Mouse (Mus musculus): Measurements from ENCODE around the gene Ppp1r32.

DNA sequence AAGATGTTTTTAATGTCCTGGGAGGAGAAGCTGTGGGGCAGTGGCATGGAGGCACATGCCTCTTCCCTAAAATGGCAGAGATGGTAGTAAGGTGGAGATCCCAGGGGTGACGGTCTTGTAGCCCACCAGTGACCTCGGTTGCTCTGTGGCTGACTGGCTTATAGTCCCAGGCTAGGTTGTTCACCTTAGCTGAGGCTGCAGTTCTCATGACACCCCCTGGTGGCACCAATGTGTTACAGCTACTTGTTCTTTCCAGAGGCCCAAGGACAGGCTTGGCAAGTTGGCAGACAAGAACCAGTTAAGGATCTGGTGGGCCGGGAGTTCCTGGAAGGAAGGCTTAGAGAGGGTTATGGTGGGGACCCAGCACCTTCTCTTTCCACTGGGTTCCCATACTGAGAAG lies 46.8 kb downstream of the Ppp1r32 start:
- TF ChIP-seq CTCF (IDR thresholded peaks at IDR 0.05; ENCODE audit: low read depth, low read length) = peak; percentile 78
- no peak for TF ChIP-seq POLR2A (IDR thresholded peaks at IDR 0.05; ENCODE audit: insufficient read depth, low read length)

All from ES-Bruce4 (cell line).